Mouse (Mus musculus) testis, postnatal 10 days (tissue): ENCODE data around the gene Olfml3.
A peak's percentile ranks its signal among the peaks of the same experiment; 100 is the strongest.

Experiments
- DNase-seq: peaks from one replicate; pipeline ENCODE4 v3.0.0; 2021; ENCODE audit warnings: low spot score

Gene Olfml3

DNA sequence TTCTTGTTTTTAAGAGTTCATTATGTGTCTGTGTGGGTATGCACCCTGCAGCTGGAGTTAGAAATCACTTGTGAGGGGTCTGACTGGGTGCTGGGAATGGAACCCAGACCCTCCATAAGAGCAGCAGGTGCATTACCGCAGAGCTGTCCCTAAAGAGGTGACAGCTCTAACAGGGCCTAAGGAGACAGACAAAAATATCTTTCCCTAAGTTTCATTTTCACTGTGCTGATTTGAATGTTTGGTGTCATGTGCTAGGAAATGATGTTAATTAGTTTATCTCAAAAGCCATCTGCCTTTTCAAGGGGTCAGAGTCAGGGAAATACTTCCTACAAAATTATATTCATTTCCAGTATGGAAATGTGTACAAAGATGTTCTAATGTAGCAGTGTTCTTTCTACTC lies 1.5 kb upstream of the Olfml3 start, which contains the start of gene Gm10964:
Gm10964 (plus strand) TSS at position 38 of the 400 bp plus-strand sequence.
- DNase-seq = no peak

- DNase-seq = peak; percentile 77
These were observed 593 bp downstream of the Olfml3 start for GRCm38 (mm10) chr3:103737061-103737754.

DNA sequence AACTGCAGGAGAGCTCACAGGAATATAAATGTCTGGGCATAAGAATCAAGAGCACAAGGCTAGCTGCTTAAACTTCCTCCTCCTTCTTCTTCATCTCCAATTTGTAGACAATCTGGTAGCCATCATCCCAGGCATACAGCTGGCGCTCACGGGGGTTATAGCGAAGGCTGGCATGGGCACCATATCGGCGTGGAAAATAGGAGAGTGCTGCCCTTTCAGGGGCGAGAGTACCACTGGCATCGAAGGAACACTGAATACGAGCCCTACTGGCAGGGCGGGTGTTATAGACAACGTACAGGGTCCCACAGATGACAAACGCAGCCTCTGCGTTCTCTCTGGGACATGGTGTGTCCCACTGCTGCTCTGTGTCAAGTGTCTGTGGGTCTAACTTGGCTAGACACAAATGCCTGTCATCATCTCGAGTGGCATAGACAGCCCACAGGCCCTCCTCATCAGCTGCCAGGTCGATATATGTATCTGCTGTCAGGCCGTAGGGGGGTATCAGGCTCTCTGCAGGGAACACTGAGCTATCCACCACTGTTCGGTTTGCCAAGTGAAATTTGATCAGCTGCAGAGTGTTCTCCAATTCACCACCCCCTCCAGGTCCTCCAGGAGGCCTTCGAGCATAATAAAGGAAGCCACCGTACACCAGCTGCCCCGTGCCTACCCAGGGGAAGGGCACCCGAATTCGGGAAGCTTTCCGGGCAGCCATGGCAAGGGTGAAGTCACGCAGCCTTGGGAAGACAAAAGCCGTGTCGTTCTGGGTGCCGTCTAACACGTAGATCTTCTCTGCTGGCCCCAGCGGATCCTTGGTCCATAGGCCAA lies 1.8 kb downstream of the Olfml3 start:
- no peak for DNase-seq

DNA sequence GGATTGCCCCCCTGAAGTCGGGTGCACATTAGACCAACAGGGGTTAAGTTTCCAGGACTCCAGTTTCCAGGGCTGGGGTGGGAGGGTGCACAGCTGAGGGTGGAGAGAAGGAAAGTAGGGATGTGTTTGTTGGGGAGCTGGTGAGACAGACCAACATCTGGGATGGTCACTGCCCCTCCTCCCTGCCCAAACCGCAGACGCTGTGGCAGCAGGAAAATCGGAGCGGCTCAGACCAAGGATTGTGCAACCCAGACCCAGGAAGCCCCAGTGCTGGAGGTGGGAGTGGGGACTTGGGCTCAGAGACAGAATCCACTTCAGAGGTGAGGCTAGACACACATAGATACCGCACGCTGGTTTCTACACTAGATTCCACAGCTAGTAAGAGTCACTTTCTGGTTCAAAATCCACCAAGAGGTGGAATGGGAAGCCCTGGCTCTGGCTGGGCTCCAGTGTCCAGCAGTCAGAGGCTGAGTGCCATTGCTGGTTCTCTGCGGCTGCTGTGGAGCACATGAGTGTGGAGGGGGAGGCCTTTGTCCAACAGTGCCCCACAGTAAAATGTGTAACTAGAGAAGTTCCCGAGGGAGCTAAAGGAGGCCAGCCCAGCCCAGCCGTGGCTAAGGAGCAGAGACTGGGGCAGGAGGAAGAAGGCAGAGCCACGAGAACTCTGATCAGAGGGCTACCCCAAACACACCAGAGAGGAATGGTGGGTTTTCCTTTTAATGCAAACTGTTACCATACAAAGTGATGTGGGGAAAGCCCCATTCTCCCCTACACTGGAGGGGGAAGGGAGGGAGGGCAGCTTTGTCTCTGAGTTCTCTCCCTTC lies 2.9 kb downstream of the Olfml3 start:
- no peak for DNase-seq

DNA sequence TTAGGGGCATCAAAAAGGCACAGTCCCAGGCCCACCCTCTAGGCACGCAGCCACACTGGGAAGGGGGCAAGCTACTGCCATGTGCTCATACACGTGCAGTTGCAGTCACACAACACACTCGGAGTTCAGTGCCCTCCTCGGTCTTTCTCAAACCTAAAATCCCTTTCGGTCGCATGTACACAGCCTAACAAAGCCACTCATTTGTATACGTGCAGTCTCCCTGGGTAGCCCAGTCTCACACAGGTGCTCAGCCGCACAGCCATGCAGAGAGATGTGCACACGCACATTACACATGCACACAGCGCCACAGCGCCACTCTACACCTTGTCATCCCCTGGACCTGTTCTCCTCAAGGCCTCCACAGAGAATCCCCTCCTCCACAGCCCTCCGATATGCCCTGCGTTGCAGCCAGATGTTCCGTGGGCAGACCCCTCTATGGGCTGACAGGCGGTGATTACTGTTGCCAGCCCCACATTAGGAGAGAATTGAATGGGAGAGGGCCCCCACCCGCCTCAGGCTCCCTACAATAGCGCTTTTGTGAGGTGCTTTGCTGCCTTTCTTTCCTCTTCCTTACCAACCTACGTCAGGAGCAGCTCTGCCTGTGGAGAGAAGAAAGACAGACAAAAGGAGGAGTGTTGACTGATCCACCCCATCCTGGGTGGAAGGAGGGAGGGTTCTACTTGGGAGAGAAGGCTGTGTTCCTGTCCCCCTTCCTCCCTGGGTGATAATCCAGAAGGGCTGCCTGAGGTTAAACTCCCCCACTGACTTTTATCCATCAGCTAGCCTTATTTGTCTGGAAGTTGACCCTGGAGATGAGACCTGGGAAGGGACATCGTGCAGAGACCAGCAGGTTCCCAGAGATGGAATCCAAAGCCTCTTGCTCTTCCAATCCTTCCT lies 3.8 kb downstream of the Olfml3 start:
- no peak for DNase-seq

DNA sequence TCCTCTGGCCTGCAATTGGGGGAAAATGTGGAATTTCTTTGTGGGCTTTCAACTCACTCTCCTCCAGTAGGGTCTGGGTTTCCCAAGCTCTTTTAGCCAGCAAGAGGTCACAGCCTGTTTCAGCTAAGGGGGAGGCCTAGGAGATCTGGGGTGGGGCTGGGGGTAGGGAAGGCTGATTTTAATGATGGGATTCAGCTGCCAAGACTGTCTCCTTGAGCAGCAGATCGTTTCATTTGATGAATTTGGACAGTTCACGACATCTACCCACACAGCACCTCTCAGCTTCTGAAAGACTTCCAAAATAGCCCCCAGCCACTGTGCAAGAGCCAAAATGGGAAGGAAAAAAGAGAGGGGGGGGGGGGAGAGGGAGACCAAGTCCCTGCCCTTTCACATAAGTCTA lies 4.6 kb downstream of the Olfml3 start:
- no peak for DNase-seq

- no peak for DNase-seq
These were observed 5.7 kb downstream of the Olfml3 start for GRCm38 (mm10) chr3:103732116-103732515.

GRCm38 (mm10) chr3:103729850-103730249 lies 8.0 kb downstream of the Olfml3 start:
- DNase-seq = no peak

DNA sequence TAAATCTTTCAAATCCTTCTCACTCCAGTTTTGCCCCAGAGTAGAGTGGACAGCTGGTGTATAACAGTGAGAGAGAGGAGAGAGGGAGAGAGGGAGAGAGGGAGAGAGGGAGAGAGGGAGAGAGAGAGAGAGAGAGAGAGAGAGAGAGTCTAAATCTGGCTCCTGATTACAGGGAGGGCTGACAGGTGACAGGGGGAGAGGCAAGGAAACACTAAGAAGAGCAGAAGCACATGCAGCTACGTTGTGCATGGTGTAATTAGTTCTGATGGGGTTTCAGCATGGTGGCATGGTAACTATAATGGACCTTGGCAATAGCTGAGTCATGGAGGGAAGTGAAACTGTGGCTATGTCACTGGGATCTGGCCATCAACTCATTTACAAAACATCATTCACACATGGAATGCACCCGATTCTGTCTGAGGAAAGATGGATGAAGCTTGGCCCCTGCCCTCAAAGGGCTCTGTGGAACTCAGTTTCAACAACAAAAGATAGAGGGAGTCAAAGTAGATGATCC lies 9.9 kb downstream of the Olfml3 start:
- DNase-seq = no peak

- DNase-seq = peak; percentile 31
These were observed 11.2 kb downstream of the Olfml3 start for GRCm38 (mm10) chr3:103726642-103727041.

GRCm38 (mm10) chr3:103724137-103724536 lies 13.7 kb downstream of the Olfml3 start:
- DNase-seq = peak; percentile 52

DNA sequence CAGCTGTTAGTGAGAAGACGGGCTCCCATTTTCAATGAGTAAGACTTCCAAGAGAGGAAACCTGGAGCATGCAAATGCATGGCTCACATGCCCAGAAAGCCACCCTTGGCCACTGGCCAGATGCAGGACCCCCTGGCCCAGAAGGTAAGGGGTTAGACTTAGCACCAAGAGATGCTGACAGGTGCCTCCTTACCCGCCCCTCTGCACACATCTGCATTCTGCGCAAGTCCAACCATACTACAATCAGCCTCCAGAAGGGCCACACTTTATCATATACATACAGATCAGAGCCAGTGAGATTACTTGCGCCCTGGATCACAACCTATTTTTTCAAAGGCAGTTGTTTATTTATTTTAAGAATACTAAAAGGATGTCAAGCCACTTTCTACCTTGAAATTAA lies 19.1 kb downstream of the Olfml3 start:
- DNase-seq = peak; percentile 43

GRCm38 (mm10) chr3:103716774-103717760 lies 20.7 kb downstream of the Olfml3 start:
- peak; percentile 42 for DNase-seq

- peak; percentile 80 for DNase-seq
These were observed 21.8 kb downstream of the Olfml3 start for GRCm38 (mm10) chr3:103715762-103716693.

GRCm38 (mm10) chr3:103714942-103715341 lies 22.9 kb downstream of the Olfml3 start:
- DNase-seq = peak; percentile 31

DNA sequence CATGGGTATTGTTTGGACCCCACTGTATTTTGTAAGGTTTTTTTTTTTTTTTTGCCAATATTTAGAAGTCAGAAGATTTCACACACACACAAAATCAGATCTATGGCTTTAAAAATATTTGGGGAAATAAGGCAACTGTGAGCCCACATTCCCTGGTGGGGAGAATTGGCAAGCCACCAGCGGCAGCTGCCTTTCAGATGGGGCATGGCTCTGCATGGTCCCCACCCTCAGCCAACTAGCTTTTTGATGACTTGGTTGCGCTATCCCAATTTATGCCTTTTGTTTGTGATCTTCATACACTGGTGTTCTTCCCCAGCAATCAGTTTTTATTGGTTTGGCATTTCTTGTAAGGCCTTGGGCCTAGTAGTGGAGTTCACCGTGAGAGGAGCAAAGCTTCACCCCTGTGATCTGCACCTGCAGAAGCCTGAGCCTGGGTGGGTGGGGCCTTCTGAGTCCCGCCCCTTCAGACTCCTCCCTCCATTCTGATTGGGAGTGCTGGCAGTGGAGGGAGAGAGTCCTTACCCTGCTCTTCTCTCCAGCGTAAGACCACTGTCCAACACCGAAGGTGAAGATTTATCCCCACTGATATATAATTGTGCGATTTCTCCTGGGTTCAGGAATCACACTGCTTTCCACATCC lies 23.4 kb downstream of the Olfml3 start:
- DNase-seq = peak; percentile 41

- peak; percentile 51 for DNase-seq
These were observed 25.6 kb downstream of the Olfml3 start for GRCm38 (mm10) chr3:103712196-103712595.

DNA sequence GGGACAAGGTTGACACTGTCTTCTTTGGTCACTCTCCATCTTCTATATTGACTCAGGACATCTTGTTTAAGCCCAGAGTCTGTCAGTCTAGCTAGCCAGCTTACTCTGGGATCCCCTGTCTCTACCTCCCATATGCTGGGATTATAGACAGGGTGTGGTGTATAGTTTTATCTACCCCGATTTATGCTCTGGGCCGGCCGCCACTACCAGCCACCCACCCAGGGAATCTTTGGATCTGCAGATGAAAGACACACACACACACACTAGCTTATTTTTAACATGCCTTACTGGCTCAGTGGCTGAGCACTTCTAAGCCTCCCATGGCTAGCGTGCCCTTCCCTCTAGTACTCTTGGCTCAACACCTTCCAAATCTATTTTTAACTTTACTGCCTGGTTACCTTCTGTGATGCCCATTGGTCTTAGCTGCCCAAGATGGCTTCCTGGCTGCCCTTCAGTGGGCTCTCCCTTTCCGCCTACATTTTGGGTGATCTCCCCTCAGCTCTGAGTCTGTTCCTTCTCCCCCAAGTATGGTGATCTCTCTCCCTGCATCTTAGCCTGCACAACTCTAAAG lies 28.2 kb downstream of the Olfml3 start:
- DNase-seq = peak; percentile 22
